Mouse (Mus musculus): Measurements from ENCODE around the gene Rhox10. TPM values are rescaled to one million over a fixed set of nuclear protein-coding genes. Genes with fewer than 3 reads are reported as not detected.
"Not testable (repeated sequence)": the region's sequence is repeated elsewhere in the genome, so short reads cannot be mapped to it uniquely, and the experiment has no call there.

Rhox10 gene
- total RNA-seq (2022): not detected

DNA sequence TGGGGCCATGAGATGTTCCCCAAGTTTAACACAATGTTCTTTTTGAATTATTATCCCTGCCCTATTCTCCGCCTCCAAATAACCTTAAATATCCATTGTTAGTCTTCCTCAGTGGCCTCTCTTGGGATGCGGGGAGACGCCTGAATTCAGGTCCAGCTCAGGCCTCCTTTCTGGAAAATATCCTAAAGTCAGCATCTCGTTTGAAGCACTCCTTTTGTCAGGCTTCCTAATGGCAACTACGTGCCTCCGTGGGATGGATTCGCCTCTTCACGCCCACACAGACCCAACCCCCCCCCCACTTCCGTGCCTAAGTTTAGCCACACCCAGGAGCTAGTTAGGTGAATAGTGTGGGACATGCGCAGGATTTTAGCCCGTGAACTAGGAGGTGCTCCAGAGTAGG lies at the start of gene Rhox10:
Rhox10 (plus strand) TSS at position 301 of the 400 bp plus-strand sequence.
- DNase-seq: no peak

DNA sequence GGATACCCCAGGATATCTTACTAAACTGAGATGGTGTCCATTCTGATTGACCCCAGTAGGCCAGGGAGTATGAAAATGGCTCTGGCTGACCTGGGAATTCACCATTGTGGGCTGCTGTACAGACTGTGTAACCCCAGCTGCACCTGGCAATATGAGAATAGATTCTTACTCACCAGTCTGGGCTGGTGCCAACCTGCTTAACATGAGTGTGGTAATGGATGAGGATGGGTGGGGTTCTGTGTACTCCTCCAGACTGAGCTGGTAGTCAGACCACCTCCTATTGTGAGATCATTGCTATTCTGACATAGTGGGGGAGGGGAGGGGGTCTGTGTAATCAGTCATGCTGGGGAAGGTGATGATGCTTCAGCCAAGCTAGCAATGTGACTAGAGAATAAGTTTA lies 47.7 kb upstream of the Rhox10 start, which contains the start of gene Btg1-ps1:
Btg1-ps1 (minus strand) TSS at position 219 of the 400 bp plus-strand sequence.
- not testable (repeated sequence) for DNase-seq

DNA sequence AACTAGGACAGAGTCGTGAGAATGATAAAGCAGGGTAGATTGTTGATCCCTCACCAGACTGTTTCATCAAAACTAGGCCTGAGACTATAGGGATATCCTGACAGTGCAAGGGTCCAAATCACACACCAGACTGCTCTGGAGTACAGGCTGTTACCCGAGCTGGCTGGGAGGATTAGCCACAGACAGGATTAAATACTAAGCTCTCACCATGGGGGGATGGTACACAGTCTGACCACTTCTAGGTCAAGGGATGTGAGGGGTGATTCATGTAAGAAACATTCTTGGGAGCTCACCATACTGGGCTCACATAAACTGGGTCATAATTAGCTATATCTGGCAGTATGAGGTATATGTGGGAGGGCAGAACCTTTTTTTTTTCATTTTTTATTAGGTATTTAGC lies 32.4 kb upstream of the Rhox10 start:
- no peak for DNase-seq

DNA sequence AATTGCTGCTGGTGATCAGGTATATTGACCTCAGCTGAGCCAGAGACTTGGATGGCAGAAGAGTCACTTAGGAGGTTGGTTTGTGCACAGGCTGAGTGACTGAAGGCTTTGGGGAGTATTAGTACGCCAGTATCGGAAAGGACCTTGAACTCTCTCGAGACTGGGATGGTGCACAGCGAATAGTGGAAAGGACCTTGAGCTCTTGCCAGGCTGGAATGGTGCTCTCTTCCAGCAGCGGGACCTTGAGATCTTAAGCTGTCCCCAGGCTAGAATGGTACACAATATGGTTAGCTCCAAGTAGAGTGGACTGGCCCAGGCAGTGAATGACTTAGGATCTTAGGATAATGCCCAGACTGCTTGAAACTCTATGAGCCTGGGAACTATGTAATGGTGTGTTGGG lies 26.6 kb upstream of the Rhox10 start:
- peak; percentile 36 for DNase-seq

GRCm38 (mm10) chrX:38043014-38043413 lies 23.3 kb upstream of the Rhox10 start, which contains the start of gene Btg1-ps2:
Gene Btg1-ps2, minus strand, starts transcription at chrX:38043114.
- not testable (repeated sequence) for DNase-seq

DNA sequence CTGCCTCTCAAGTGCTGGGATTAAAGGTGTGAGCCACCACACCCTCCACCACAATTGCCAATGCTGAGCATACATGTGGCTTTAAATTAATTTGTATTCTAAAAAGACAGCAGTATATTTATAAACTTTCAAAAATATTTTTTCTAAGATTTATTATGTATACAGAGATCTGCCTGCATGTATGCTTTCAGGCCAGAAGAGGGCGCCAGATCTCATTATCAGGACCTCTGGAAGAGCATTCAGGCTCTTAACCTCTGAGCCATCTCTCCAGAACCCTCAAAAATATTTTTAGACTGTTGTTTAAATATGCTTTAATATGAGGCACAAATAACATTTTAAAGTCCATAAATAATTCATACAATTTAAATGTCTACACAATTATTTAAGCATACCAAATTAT lies 4.7 kb upstream of the Rhox10 start:
- no peak for DNase-seq

GRCm38 (mm10) chrX:38084226-38084625 lies 18.0 kb downstream of the Rhox10 start:
- peak; percentile 14 for DNase-seq

GRCm38 (mm10) chrX:38085041-38085440 lies 18.8 kb downstream of the Rhox10 start, which contains the start of gene Rhox11:
Gene Rhox11, minus strand, starts transcription at chrX:38085141.
- no peak for DNase-seq

DNA sequence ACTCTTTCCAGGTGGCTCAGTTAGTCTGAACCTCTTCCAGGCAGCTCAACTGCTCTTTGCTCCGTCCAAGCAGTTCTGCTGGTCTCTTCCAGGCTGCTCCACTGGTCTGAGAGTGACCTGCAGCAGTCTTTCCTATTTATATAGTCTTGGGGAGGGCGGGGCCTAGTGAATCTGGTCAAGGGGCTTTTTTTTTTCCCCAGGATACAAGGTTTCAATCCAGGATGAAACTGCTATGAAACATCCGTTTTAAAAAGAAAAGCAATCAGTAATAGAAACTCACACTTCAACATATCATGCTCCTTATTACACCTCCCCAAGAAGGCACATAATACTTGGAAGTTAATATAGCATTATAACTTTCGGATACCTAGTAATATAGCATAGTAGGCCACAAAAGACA lies 44.5 kb downstream of the Rhox10 start, which contains the start of gene Rhox12:
Rhox12 (minus strand) TSS at position 101 of the 400 bp plus-strand sequence.
- no peak for DNase-seq

DNA sequence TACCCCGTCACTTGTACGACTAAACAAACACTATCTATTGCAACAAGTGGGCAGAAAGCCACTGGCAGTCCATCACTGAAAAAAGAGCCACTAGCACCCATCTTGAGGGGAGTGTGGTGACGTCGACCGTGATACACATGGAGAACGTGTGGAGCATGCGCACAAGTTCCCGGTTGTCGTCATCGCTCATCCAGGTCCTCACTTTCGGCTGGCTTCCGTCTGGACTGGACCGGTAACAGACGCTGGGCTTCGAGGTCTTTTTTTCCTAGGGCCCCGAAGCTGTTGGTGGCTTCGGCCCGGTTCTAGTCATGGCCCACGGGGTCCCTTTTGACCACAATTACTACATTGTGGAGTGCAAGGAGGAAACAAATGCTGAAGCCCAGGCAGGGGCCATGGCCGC lies 54.7 kb downstream of the Rhox10 start, which contains the start of gene Rhox13:
Rhox13 (plus strand) TSS at position 238 of the 400 bp plus-strand sequence.
- no peak for DNase-seq

Other genes with a start within 250 kb of the Rhox10 start
- gene Rhox6, start 239.6 kb upstream of the Rhox10 start, total RNA-seq (2022): not detected
- not detected for gene Rhox7a, start 234.8 kb upstream of the Rhox10 start, total RNA-seq (2022)
- not detected for gene Rhox8, start 187.5 kb upstream of the Rhox10 start, total RNA-seq (2022)
- gene Rhox7b, start 169.2 kb upstream of the Rhox10 start, total RNA-seq (2022): not detected
- not detected for gene Rhox9, start 164.7 kb upstream of the Rhox10 start, total RNA-seq (2022)
- gene Btg1-ps1, start 47.7 kb upstream of the Rhox10 start, total RNA-seq (2022): not detected
- gene Btg1-ps2, start 23.4 kb upstream of the Rhox10 start, total RNA-seq (2022): under 1 TPM in 2 of 4 experiments, not detected in 2; 0.46 to 0.52 TPM
- not detected for gene Rhox11, start 18.7 kb downstream of the Rhox10 start, total RNA-seq (2022)
- not detected for gene Rhox12, start 44.4 kb downstream of the Rhox10 start, total RNA-seq (2022)
- not detected for gene Rhox13, start 54.7 kb downstream of the Rhox10 start, total RNA-seq (2022)
- gene Zbtb33, start 123.3 kb downstream of the Rhox10 start, total RNA-seq (2022): 10 to 100 TPM; 28.2 to 42.7 (median 34.2) TPM
- 10 to 100 TPM; 33.4 to 59.1 (median 46.4) TPM for gene Tmem255a, start 186.0 kb downstream of the Rhox10 start, total RNA-seq (2022)
- not detected for gene Atp1b4, start 249.7 kb downstream of the Rhox10 start, total RNA-seq (2022)